Mouse (Mus musculus) intestine, embryonic 16.5 days (tissue): ENCODE results near the gene Becn1. TPM values are rescaled to one million over a fixed set of nuclear protein-coding genes. Genes with fewer than 3 reads are reported as not detected.

ENCODE experiments used
- ATAC-seq: fragments of 200-750 bp; cut with Nextera tagmentation; 2 replicates; pipeline ENCODE4 v1.8.0; 2017; ENCODE audit warnings: moderate TSS enrichment, moderate library complexity
- H3K27ac ChIP-seq: fragments of 300-500 bp; sonication (generic); 2 replicates; pipeline ENCODE4 v1.5.1; 2014; ENCODE audit warnings: mild to moderate bottlenecking, low read length
- H3K27me3 ChIP-seq: fragments of 300-500 bp; sonication (generic); replicated peaks from 2 replicates; pipeline ENCODE4 v1.6.1; 2014; ENCODE audit warnings: low read length, control low read depth, mixed read lengths; ENCODE audit not compliant: control insufficient read depth, insufficient read depth
- H3K36me3 ChIP-seq: fragments of 300-500 bp; sonication (generic); 2 replicates; pipeline ENCODE4 v1.6.1; 2014; ENCODE audit warnings: low read length, control low read depth; ENCODE audit not compliant: control insufficient read depth, insufficient read depth
- H3K4me1 ChIP-seq: fragments of 300-500 bp; sonication (generic); 2 replicates; pipeline ENCODE4 v1.6.1; 2014; ENCODE audit warnings: low read length, control low read depth, mixed read lengths; ENCODE audit not compliant: control insufficient read depth, insufficient read depth
- H3K4me2 ChIP-seq: fragments of 300-500 bp; sonication (generic); 2 replicates; pipeline ENCODE4 v1.6.1; 2014; ENCODE audit warnings: low read depth, low read length, control low read depth
- H3K4me3 ChIP-seq: fragments of 300-500 bp; sonication (generic); 2 replicates; pipeline ENCODE4 v1.5.1; 2014; ENCODE audit warnings: mild to moderate bottlenecking, low read length
- H3K9ac ChIP-seq: fragments of 300-500 bp; sonication (generic); 2 replicates; pipeline ENCODE4 v1.6.1; 2014; ENCODE audit warnings: low read depth, low read length
- H3K9me3 ChIP-seq: fragments of 300-500 bp; sonication (generic); 2 replicates; pipeline ENCODE4 v1.6.1; 2016; ENCODE audit warnings: low read length, control low read depth; ENCODE audit not compliant: control insufficient read depth
- WGBS: fragments of 180-500 bp; shearing (Covaris S2); extraction: QIAGEN DNeasy Blood & Tissue Kit; methylation state at CpG from one replicate; pipeline ENCODE4 v1.1.7; 2014; 5-methylcytosine and 5-hydroxymethylcytosine counted together
- polyA plus RNA-seq: library from polyadenylated mRNA; unstranded; fragments of >200 nt; fragmentation: Nextera tagmentation; extraction: Ambion mirVana; gene quantifications from 2 replicates; pipeline ENCODE4 v1.2.1, GENCODE M21; 2015

The Becn1 gene
- polyA plus RNA-seq, 1 experiment from 2014 or later, result 145 TPM

- 42% methylated on average over 12 of the region's 12 CpGs for WGBS
- Histone ChIP-seq H3K4me2 (peak overlapping the region; percentile 82), H3K4me3 (peak overlapping the region; percentile 63), H3K36me3 (no peaks in the 10 kb centered on the region), H3K4me1 (peaks cover 29% of the 10 kb centered on the region), H3K9ac (peak overlapping the region; percentile 68), H3K27me3 (no peaks in the 10 kb centered on the region), H3K9me3 (no peaks in the 10 kb centered on the region), H3K27ac (peak overlapping the region; percentile 84)
- ATAC-seq, result peak; percentile 78
Measured at GRCm38 (mm10) chr11:101277381-101278222, 24.5 kb downstream of the Becn1 start.

DNA sequence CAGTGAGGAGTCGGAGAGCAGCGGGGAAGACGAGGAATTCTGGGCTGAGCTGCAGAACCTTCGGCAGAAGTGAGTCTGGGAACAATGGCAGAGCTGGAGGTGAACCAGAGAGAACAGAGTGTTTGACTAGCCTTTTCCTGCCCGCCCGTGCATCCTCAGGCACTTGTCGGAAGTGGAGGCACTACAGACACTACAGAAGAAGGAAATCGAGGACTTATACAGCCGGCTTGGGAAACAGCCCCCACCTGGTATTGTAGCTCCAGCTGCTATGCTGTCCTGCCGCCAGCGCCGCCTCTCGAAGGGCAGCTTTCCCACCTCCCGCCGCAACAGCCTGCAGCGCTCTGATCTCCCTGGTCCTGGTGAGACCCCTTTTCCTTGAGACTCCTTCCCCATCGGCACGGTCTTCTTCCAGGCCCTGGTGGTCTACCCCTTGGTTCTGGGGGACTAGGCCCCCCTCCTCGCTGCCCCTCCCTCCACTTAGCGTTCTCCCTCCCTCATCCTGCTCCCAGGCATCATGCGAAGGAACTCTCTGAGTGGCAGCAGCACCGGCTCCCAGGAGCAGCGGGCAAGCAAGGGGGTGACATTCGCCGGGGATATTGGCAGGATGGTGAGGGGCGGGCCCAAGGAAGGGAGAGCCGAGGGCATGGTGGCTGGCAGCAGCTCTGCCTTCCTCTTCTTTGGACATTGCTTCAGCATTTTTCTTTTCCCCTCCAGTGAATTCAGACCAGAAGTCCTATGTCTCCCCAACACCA lies 25.6 kb downstream of the Becn1 start:
- no peak for ATAC-seq
- Histone ChIP-seq H3K4me3 (peak overlapping the region; percentile 63), H3K4me1 (peaks cover 29% of the 10 kb centered on the region), H3K9me3 (no peaks in the 10 kb centered on the region), H3K27me3 (no peaks in the 10 kb centered on the region), H3K27ac (peak overlapping the region; percentile 84), H3K4me2 (peak overlapping the region; percentile 82), H3K36me3 (no peaks in the 10 kb centered on the region), H3K9ac (peak overlapping the region; percentile 68)
- 44% methylated on average over 26 of the region's 27 CpGs for WGBS

GRCm38 (mm10) chr11:101275309-101275708 lies 26.8 kb downstream of the Becn1 start:
- H3K36me3 ChIP-seq, result no peaks in the 10 kb centered on the region
- H3K4me1 ChIP-seq, result peaks cover 29% of the 10 kb centered on the region
- no peak for ATAC-seq
- no peak overlapping the region for H3K9ac ChIP-seq
- H3K27ac ChIP-seq, result no peak overlapping the region
- H3K4me3 ChIP-seq, result no peak overlapping the region
- WGBS, result 75% methylated on average over 4 of the region's 4 CpGs
- no peaks in the 10 kb centered on the region for H3K9me3 ChIP-seq
- H3K27me3 ChIP-seq, result no peaks in the 10 kb centered on the region
- no peak overlapping the region for H3K4me2 ChIP-seq

DNA sequence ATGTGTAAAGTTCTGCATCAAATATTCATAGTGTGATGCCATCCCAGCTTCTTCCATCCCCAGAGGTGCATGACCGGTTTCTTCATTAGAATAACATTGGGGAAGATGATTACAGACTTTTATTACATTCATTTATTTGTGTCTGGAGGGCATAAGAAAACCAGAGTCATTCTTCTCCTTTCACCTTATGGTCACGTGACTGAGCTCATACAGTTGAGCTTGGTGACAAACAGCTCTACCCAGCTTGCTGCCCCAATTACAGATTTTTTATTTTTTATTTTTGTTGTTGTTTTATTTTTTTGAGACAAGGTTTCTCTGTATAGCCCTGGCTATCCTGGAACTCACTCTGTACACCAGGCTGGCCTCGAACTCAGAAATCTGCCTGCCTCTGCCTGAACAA lies 29.6 kb downstream of the Becn1 start:
- Histone ChIP-seq H3K4me3 (no peak overlapping the region), H3K9ac (no peak overlapping the region), H3K27ac (no peak overlapping the region), H3K4me2 (no peak overlapping the region), H3K9me3 (no peaks in the 10 kb centered on the region), H3K27me3 (no peaks in the 10 kb centered on the region), H3K4me1 (peaks cover 19% of the 10 kb centered on the region), H3K36me3 (no peaks in the 10 kb centered on the region)
- no peak for ATAC-seq
- WGBS, result 88% methylated on average over 3 of the region's 3 CpGs

- no peak overlapping the region for H3K4me3 ChIP-seq
- no peak overlapping the region for H3K27ac ChIP-seq
- no peaks in the 10 kb centered on the region for H3K9me3 ChIP-seq
- 20% methylated on average over 10 of the region's 10 CpGs for WGBS
- H3K4me2 ChIP-seq, result no peak overlapping the region
- H3K27me3 ChIP-seq, result no peaks in the 10 kb centered on the region
- ATAC-seq, result peak; percentile 77
- peaks cover 11% of the 10 kb centered on the region for H3K4me1 ChIP-seq
- no peaks in the 10 kb centered on the region for H3K36me3 ChIP-seq
- no peak overlapping the region for H3K9ac ChIP-seq
Measured at GRCm38 (mm10) chr11:101269577-101270116, 32.4 kb downstream of the Becn1 start.

GRCm38 (mm10) chr11:101265906-101266305 lies 36.2 kb downstream of the Becn1 start:
- H3K9ac ChIP-seq, result no peak overlapping the region
- no peak for ATAC-seq
- H3K4me1 ChIP-seq, result peaks cover 34% of the 10 kb centered on the region
- WGBS, result 51% methylated on average over 6 of the region's 6 CpGs
- no peak overlapping the region for H3K4me2 ChIP-seq
- no peak overlapping the region for H3K27ac ChIP-seq
- H3K4me3 ChIP-seq, result no peak overlapping the region
- peaks cover 9% of the 10 kb centered on the region; the same call in 1 of the 2 replicates for H3K27me3 ChIP-seq
- no peaks in the 10 kb centered on the region for H3K36me3 ChIP-seq
- no peaks in the 10 kb centered on the region for H3K9me3 ChIP-seq

GRCm38 (mm10) chr11:101264954-101265471 lies 37.1 kb downstream of the Becn1 start:
- H3K9me3 ChIP-seq, result no peaks in the 10 kb centered on the region
- ATAC-seq, result no peak
- H3K4me1 ChIP-seq, result peaks cover 36% of the 10 kb centered on the region
- peak overlapping the region; percentile 44 for H3K4me2 ChIP-seq
- H3K27me3 ChIP-seq, result peaks cover 9% of the 10 kb centered on the region; the same call in 1 of the 2 replicates
- H3K9ac ChIP-seq, result peak overlapping the region; percentile 49
- peak overlapping the region; percentile 27 for H3K4me3 ChIP-seq
- H3K27ac ChIP-seq, result no peak overlapping the region
- no peaks in the 10 kb centered on the region for H3K36me3 ChIP-seq
- WGBS, result 34% methylated on average over 31 of the region's 31 CpGs

GRCm38 (mm10) chr11:101263989-101264280 lies 38.2 kb downstream of the Becn1 start:
- no peaks in the 10 kb centered on the region for H3K36me3 ChIP-seq
- WGBS, result 46% methylated on average over 3 of the region's 3 CpGs

More at GRCm38 (mm10) chr11:101263989-101264280, 38.2 kb downstream of the Becn1 start:
- H3K4me1 ChIP-seq, result peaks cover 42% of the 10 kb centered on the region
- no peak overlapping the region for H3K4me2 ChIP-seq
- no peak overlapping the region for H3K4me3 ChIP-seq
- ATAC-seq, result no peak
- peaks cover 9% of the 10 kb centered on the region; the same call in 1 of the 2 replicates for H3K27me3 ChIP-seq
- no peaks in the 10 kb centered on the region for H3K9me3 ChIP-seq
- H3K9ac ChIP-seq, result no peak overlapping the region
- H3K27ac ChIP-seq, result no peak overlapping the region
